Mouse (Mus musculus): ENCODE measurements around the gene Abhd13. TPM values are rescaled to one million over a fixed set of nuclear protein-coding genes. Genes with fewer than 3 reads are reported as not detected.

Abhd13 gene
- polyA plus RNA-seq, 1 experiment from 2014 or later = 13.2 TPM

DNA sequence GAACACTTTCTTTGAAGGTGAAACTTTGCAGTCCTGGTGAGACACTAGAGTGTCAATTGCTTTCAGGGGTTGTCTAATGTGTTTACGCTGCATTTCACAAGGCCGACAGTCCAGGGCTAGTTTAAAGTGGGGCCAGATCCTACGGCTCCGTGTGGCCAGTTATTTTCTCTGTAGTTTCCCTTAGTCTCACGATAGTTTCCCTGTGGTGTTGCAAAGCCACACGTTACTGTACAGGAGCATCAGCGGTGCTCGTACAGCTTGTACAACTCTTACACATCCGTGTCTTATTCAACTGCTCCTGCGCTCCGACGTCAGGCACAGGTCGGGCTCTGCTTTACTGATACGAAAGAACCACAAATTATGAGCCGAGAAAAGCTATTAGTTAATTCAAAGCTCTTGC, 491 bp upstream of the Abhd13 start:
- H3K4me3 ChIP-seq (ENCODE audit: low read depth, low read length) = peak overlapping the region; percentile 96
- no peak for TF ChIP-seq CTCF (IDR thresholded peaks at IDR 0.05; ENCODE audit: low read depth)
- TF ChIP-seq EP300 (optimal IDR thresholded peaks at IDR 0.05) = no peak
- ATAC-seq (ENCODE audit: low FRiP score, low TSS enrichment) (no peak), DNase-seq (ENCODE audit: low spot score) (peak; percentile 17)
- H3K27me3 ChIP-seq (ENCODE audit: control insufficient read depth, insufficient read depth, low read length) = no peaks in the 10 kb centered on the region
- peaks cover 8% of the 10 kb centered on the region for H3K4me1 ChIP-seq (replicated peaks; ENCODE audit: control insufficient read depth, insufficient read depth)
- peak overlapping the region; percentile 39 for H3K9ac ChIP-seq (ENCODE audit: low read length)
- H3K4me2 ChIP-seq (replicated peaks; ENCODE audit: low read depth) = peak overlapping the region; percentile 73
- H3K9me3 ChIP-seq (ENCODE audit: control insufficient read depth, low read length) = no peaks in the 10 kb centered on the region
- H3K27ac ChIP-seq (replicated peaks) = peak overlapping the region; percentile 14
- WGBS = 32% methylated on average over 15 of the region's 15 CpGs
- H3K36me3 ChIP-seq (ENCODE audit: control insufficient read depth, insufficient read depth, low read length) = peaks cover 9% of the 10 kb centered on the region; the same call in 1 of the 2 replicates

GRCm38 (mm10) chr8:9978475-9979230, 1.1 kb downstream of the Abhd13 start:
- no peaks in the 10 kb centered on the region for H3K9me3 ChIP-seq (ENCODE audit: control insufficient read depth, low read length)
- no peaks in the 10 kb centered on the region for H3K36me3 ChIP-seq (ENCODE audit: control insufficient read depth, insufficient read depth, low read length)
- no peaks in the 10 kb centered on the region for H3K27me3 ChIP-seq (ENCODE audit: control insufficient read depth, insufficient read depth, low read length)
- TF ChIP-seq CTCF (IDR thresholded peaks at IDR 0.05; ENCODE audit: low read depth) (no peak), EP300 (optimal IDR thresholded peaks at IDR 0.05) (no peak)
- peak overlapping the region; percentile 73 for H3K4me2 ChIP-seq (replicated peaks; ENCODE audit: low read depth)
- peaks cover 8% of the 10 kb centered on the region for H3K4me1 ChIP-seq (replicated peaks; ENCODE audit: control insufficient read depth, insufficient read depth)
- peak overlapping the region; percentile 96 for H3K9ac ChIP-seq (ENCODE audit: low read length)
- DNase-seq (ENCODE audit: low spot score) (peak; percentile 23), ATAC-seq (ENCODE audit: low FRiP score, low TSS enrichment) (no peak)
- peak overlapping the region; percentile 94 for H3K27ac ChIP-seq (replicated peaks)
- WGBS = 40% methylated on average over 18 of the region's 18 CpGs
- H3K4me3 ChIP-seq (ENCODE audit: low read depth, low read length) = peak overlapping the region; percentile 96

DNA sequence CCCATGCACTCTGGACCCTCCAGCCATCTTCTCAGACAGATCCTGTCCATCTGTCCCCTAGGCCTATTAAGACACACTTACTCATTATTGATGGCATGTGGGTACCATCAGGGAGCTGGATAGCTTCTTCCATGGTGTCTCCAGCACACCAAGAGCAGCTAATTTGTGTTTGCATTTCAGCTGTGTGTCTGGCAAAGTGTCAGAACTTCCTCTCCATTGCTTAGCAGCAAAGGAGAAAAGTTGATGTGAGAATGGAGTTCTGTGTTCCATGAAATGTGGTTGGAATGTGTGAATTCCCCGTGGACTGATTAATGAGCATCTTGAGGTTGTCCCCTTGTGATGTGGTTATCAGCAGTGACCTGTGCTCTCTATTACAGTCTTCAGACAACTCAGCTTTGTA, 2.2 kb downstream of the Abhd13 start:
- H3K4me2 ChIP-seq (replicated peaks; ENCODE audit: low read depth) = no peak overlapping the region
- 53% methylated on average over 1 of the region's 1 CpGs for WGBS
- no peak overlapping the region for H3K4me3 ChIP-seq (ENCODE audit: low read depth, low read length)
- H3K4me1 ChIP-seq (replicated peaks; ENCODE audit: control insufficient read depth, insufficient read depth) = peaks cover 8% of the 10 kb centered on the region
- ATAC-seq (ENCODE audit: low FRiP score, low TSS enrichment) (no peak), DNase-seq (ENCODE audit: low spot score) (no peak)
- H3K9me3 ChIP-seq (ENCODE audit: control insufficient read depth, low read length) = no peaks in the 10 kb centered on the region
- no peaks in the 10 kb centered on the region for H3K36me3 ChIP-seq (ENCODE audit: control insufficient read depth, insufficient read depth, low read length)
- H3K27ac ChIP-seq (replicated peaks) = no peak overlapping the region
- no peaks in the 10 kb centered on the region for H3K27me3 ChIP-seq (ENCODE audit: control insufficient read depth, insufficient read depth, low read length)
- H3K9ac ChIP-seq (ENCODE audit: low read length) = 0 out of 2 replicates have a peak overlapping the region, but pooled peaks have one; percentile 31
- TF ChIP-seq CTCF (IDR thresholded peaks at IDR 0.05; ENCODE audit: low read depth) (no peak), EP300 (optimal IDR thresholded peaks at IDR 0.05) (no peak)

DNA sequence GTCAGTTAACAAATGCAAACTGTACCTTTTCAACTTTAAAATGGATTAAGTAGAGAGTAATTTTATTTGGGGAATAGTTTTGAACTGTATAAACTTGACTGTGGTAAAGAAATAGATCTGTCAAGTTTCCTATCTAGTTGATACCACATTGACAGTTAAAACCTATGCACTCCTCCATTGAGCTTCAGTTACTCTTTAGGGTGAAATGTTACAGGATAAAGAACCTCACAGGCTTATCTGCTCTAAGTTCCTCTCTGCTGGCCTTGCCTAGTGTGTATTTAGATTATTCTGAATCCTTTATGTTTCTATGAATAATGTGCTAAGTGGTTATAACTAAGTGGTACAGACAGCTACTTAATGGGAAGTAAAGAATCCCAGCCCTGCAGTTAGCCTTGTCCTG, 2.7 kb downstream of the Abhd13 start:
- no peak overlapping the region for H3K9ac ChIP-seq (ENCODE audit: low read length)
- H3K9me3 ChIP-seq (ENCODE audit: control insufficient read depth, low read length) = no peaks in the 10 kb centered on the region
- ATAC-seq (ENCODE audit: low FRiP score, low TSS enrichment) (no peak), DNase-seq (ENCODE audit: low spot score) (no peak)
- H3K36me3 ChIP-seq (ENCODE audit: control insufficient read depth, insufficient read depth, low read length) = no peaks in the 10 kb centered on the region
- no peak for TF ChIP-seq CTCF (IDR thresholded peaks at IDR 0.05; ENCODE audit: low read depth)
- no peak for TF ChIP-seq EP300 (optimal IDR thresholded peaks at IDR 0.05)
- H3K4me2 ChIP-seq (replicated peaks; ENCODE audit: low read depth) = no peak overlapping the region
- peaks cover 8% of the 10 kb centered on the region for H3K4me1 ChIP-seq (replicated peaks; ENCODE audit: control insufficient read depth, insufficient read depth)
- no peak overlapping the region for H3K4me3 ChIP-seq (ENCODE audit: low read depth, low read length)
- H3K27ac ChIP-seq (replicated peaks) = no peak overlapping the region
- H3K27me3 ChIP-seq (ENCODE audit: control insufficient read depth, insufficient read depth, low read length) = no peaks in the 10 kb centered on the region

DNA sequence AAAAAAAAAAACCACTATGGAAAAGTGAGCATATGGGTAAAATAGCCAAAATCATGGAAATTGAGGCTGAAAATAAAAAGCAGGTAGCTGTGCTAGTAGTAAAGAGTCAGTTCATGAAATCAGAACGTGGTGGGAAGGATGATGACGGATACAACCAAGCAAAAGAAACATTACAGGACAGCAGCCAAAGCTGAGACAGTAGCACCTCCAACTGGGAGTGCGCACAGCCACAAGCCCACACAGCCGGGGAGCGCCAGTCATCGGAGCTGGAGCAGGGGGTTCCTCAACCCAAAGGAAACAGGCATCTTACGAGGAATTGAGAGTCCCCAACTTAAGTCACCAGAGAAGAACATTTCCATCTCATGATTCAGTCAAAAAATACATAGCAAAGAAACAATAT, 26.6 kb downstream of the Abhd13 start:
- Histone ChIP-seq H3K27ac (replicated peaks) (no peak overlapping the region), H3K9me3 (ENCODE audit: control insufficient read depth, low read length) (no peaks in the 10 kb centered on the region), H3K27me3 (ENCODE audit: control insufficient read depth, insufficient read depth, low read length) (no peaks in the 10 kb centered on the region), H3K4me1 (replicated peaks; ENCODE audit: control insufficient read depth, insufficient read depth) (peaks cover 2% of the 10 kb centered on the region; the same call in 1 of the 2 replicates), H3K9ac (ENCODE audit: low read length) (no peak overlapping the region), H3K4me2 (replicated peaks; ENCODE audit: low read depth) (no peak overlapping the region), H3K36me3 (ENCODE audit: control insufficient read depth, insufficient read depth, low read length) (no peaks in the 10 kb centered on the region), H3K4me3 (ENCODE audit: low read depth, low read length) (no peak overlapping the region)
- TF ChIP-seq EP300 (optimal IDR thresholded peaks at IDR 0.05) (no peak), CTCF (IDR thresholded peaks at IDR 0.05; ENCODE audit: low read depth) (no peak)
- ATAC-seq (ENCODE audit: low FRiP score, low TSS enrichment) (no peak), DNase-seq (ENCODE audit: low spot score) (no peak)
- 78% methylated on average over 7 of the region's 7 CpGs for WGBS

Data from stomach, postnatal 0 days (tissue).